Mouse (Mus musculus): Measurements from ENCODE around the gene Cant1. TPM values are rescaled to one million over a fixed set of nuclear protein-coding genes. Genes with fewer than 3 reads are reported as not detected.

Gene Cant1
- total and polyA plus RNA-seq, 3 experiments: 26.0 to 145 (median 34.4) TPM

- DNase-seq (ENCODE audit: low read depth, low spot score): peak; percentile 36
- Histone ChIP-seq H3K4me1 (ENCODE audit: control insufficient read depth in 1 of 2, insufficient read depth in 2 of 2, low read length in 2 of 2) (peaks cover 10 to 24% of the 10 kb centered on the region in 2 experiments), H3K9ac (ENCODE audit: control insufficient read depth, low read depth, low read length, poor library complexity, severe bottlenecking) (peak within 1 kb of the TSS; percentile 29)
These were observed 17.1 kb downstream of the Cant1 start, which contains the start of gene Lgals3bp for GRCm38 (mm10) chr11:118401760-118402280. Gene Lgals3bp (minus strand): TSS chr11:118402092.

GRCm38 (mm10) chr11:118401195-118401594 lies 17.7 kb downstream of the Cant1 start:
- H3K27ac ChIP-seq (ENCODE audit: control insufficient read depth, low read depth, low read length): peak overlapping the region; percentile 49; the same call in 1 of the 2 replicates
- H3K36me3 ChIP-seq (ENCODE audit: control insufficient read depth in 1 of 2, insufficient read depth in 2 of 2, low read length in 2 of 2): peaks cover 0 to 21% of the 10 kb centered on the region in 2 experiments; a peak in 2 of 4 replicates
- no peaks in the 10 kb centered on the region for H3K27me3 ChIP-seq (ENCODE audit: control insufficient read depth in 1 of 2, insufficient read depth in 2 of 2, low read length in 2 of 2)
- H3K4me1 ChIP-seq (ENCODE audit: control insufficient read depth in 1 of 2, insufficient read depth in 2 of 2, low read length in 2 of 2): peaks cover 10 to 24% of the 10 kb centered on the region in 2 experiments
- H3K79me2 ChIP-seq (ENCODE audit: control insufficient read depth, insufficient read depth, low read length, poor library complexity): no peaks in the 10 kb centered on the region
- DNase-seq (ENCODE audit: low read depth, low spot score): no peak
- H3K4me3 ChIP-seq (ENCODE audit: control insufficient read depth in 1 of 2, insufficient read depth in 1 of 2, low read depth in 2 of 2, low read length in 2 of 2): no peak overlapping the region
- no peak for TF ChIP-seq CTCF (IDR thresholded peaks at IDR 0.05 in 2 of 3, conservative IDR thresholded peaks at IDR 0.05 in 1 of 3; ENCODE audit: control insufficient read depth in 1 of 3, insufficient read depth in 1 of 3, low read depth in 2 of 3, low read length in 3 of 3, poor library complexity in 1 of 3, severe bottlenecking in 1 of 3)
- peak overlapping the region; percentile 18; the same call in 1 of the 2 replicates for H3K9ac ChIP-seq (ENCODE audit: control insufficient read depth, low read depth, low read length, poor library complexity, severe bottlenecking)
- H3K9me3 ChIP-seq (replicated peaks; ENCODE audit: insufficient read depth, low read length): no peaks in the 10 kb centered on the region

More at GRCm38 (mm10) chr11:118401760-118402280, 17.1 kb downstream of the Cant1 start, which contains the start of gene Lgals3bp:
- H3K36me3 ChIP-seq (ENCODE audit: control insufficient read depth in 1 of 2, insufficient read depth in 2 of 2, low read length in 2 of 2): peaks cover 0 to 21% of the 10 kb centered on the region in 2 experiments; a peak in 2 of 4 replicates
- H3K9me3 ChIP-seq (replicated peaks; ENCODE audit: insufficient read depth, low read length): no peaks in the 10 kb centered on the region
- TF ChIP-seq MAX (IDR thresholded peaks at IDR 0.05; ENCODE audit: low read length) (peak; percentile 22; the same call in 1 of the 2 replicates), ELF1 (IDR thresholded peaks at IDR 0.05; ENCODE audit: low read depth, low read length) (no peak)
- no peaks in the 10 kb centered on the region for H3K79me2 ChIP-seq (ENCODE audit: control insufficient read depth, insufficient read depth, low read length, poor library complexity)
- no peaks in the 10 kb centered on the region for H3K27me3 ChIP-seq (ENCODE audit: control insufficient read depth in 1 of 2, insufficient read depth in 2 of 2, low read length in 2 of 2)
- H3K27ac ChIP-seq (ENCODE audit: control insufficient read depth, low read depth, low read length): peak within 1 kb of the TSS; percentile 49
- H3K4me3 ChIP-seq (ENCODE audit: control insufficient read depth in 1 of 2, insufficient read depth in 1 of 2, low read depth in 2 of 2, low read length in 2 of 2): no peak within 1 kb of the TSS; a peak in 1 of 4 replicates

GRCm38 (mm10) chr11:118400566-118400936 lies 18.3 kb downstream of the Cant1 start:
- TF ChIP-seq GATA1 (IDR thresholded peaks at IDR 0.05; ENCODE audit: low read depth, low read length) (peak; percentile 58), TAL1 (IDR thresholded peaks at IDR 0.05; ENCODE audit: low read length) (peak; percentile 88), JUND (IDR thresholded peaks at IDR 0.05; ENCODE audit: low read depth, low read length) (no peak), TBP (IDR thresholded peaks at IDR 0.05; ENCODE audit: low read depth, low read length) (no peak), ELF1 (IDR thresholded peaks at IDR 0.05; ENCODE audit: low read depth, low read length) (peak; percentile 49; the same call in 1 of the 2 replicates), RCOR1 (IDR thresholded peaks at IDR 0.05; ENCODE audit: low read depth, low read length) (peak; percentile 53; the same call in 1 of the 2 replicates), EP300 (IDR thresholded peaks at IDR 0.05; ENCODE audit: low read depth in 1 of 2, low read length in 2 of 2) (peak; percentile 68 to 79), TCF12 (IDR thresholded peaks at IDR 0.05; ENCODE audit: low read depth, low read length) (peak; percentile 79)
- H3K9ac ChIP-seq (ENCODE audit: control insufficient read depth, low read depth, low read length, poor library complexity, severe bottlenecking): peak overlapping the region; percentile 18
- H3K36me3 ChIP-seq (ENCODE audit: control insufficient read depth in 1 of 2, insufficient read depth in 2 of 2, low read length in 2 of 2): peaks cover 0 to 21% of the 10 kb centered on the region in 2 experiments; a peak in 2 of 4 replicates
- no peaks in the 10 kb centered on the region for H3K79me2 ChIP-seq (ENCODE audit: control insufficient read depth, insufficient read depth, low read length, poor library complexity)
- peak; percentile 81 for DNase-seq (ENCODE audit: low read depth, low spot score)
- peak overlapping the region; percentile 11 to 25; a peak in 1 of 4 replicates for H3K4me3 ChIP-seq (ENCODE audit: control insufficient read depth in 1 of 2, insufficient read depth in 1 of 2, low read depth in 2 of 2, low read length in 2 of 2)
- no peaks in the 10 kb centered on the region for H3K27me3 ChIP-seq (ENCODE audit: control insufficient read depth in 1 of 2, insufficient read depth in 2 of 2, low read length in 2 of 2)
- peak overlapping the region; percentile 70 for H3K27ac ChIP-seq (ENCODE audit: control insufficient read depth, low read depth, low read length)
- peaks cover 10 to 24% of the 10 kb centered on the region in 2 experiments for H3K4me1 ChIP-seq (ENCODE audit: control insufficient read depth in 1 of 2, insufficient read depth in 2 of 2, low read length in 2 of 2)
- H3K9me3 ChIP-seq (replicated peaks; ENCODE audit: insufficient read depth, low read length): no peaks in the 10 kb centered on the region

Data from MEL (cell line).